Mouse (Mus musculus) heart, postnatal 4 days (tissue): Measurements from ENCODE around the gene Prss48. TPM values are rescaled to one million over a fixed set of nuclear protein-coding genes. Genes with fewer than 3 reads are reported as not detected.
"Not testable (repeated sequence)": the region's sequence is repeated elsewhere in the genome, so short reads cannot be mapped to it uniquely, and the experiment has no call there.

Experiments
- DNase-seq: peaks from one replicate; pipeline ENCODE4 v3.0.0; 2021
- total RNA-seq, 2 experiments: library from RNA; stranded (reverse); gene quantifications; 2 replicates each; pipeline ENCODE4 v1.2.3; 2021

The Prss48 gene
- total RNA-seq, 2 experiments from 2014 or later = not detected

- no peak for DNase-seq
Observed at GRCm38 (mm10) chr3:86002940-86003339, 649 bp upstream of the Prss48 start.

- DNase-seq = no peak
Observed at GRCm38 (mm10) chr3:86001271-86001670, 1.0 kb downstream of the Prss48 start.

- no peak for DNase-seq
Observed at GRCm38 (mm10) chr3:85994645-85995044, 7.6 kb downstream of the Prss48 start.

- DNase-seq = peak; percentile 51
Observed at GRCm38 (mm10) chr3:85993744-85994143, 8.5 kb downstream of the Prss48 start.

- no peak for DNase-seq
Observed at GRCm38 (mm10) chr3:85991802-85992156, 10.5 kb downstream of the Prss48 start.

GRCm38 (mm10) chr3:85991140-85991801 is 11.0 kb downstream of the Prss48 start:
- DNase-seq = no peak

- no peak for DNase-seq
Observed at GRCm38 (mm10) chr3:85987225-85987624, 15.1 kb downstream of the Prss48 start.

- DNase-seq = no peak
Observed at GRCm38 (mm10) chr3:85984537-85984936, 17.8 kb downstream of the Prss48 start.

GRCm38 (mm10) chr3:85981761-85982160 is 20.5 kb downstream of the Prss48 start:
- DNase-seq = not testable (repeated sequence)

GRCm38 (mm10) chr3:85980036-85980435 is 22.3 kb downstream of the Prss48 start:
- DNase-seq = no peak

- no peak for DNase-seq
Observed at GRCm38 (mm10) chr3:85974451-85974850, 27.8 kb downstream of the Prss48 start.

- no peak for DNase-seq
Observed at GRCm38 (mm10) chr3:85973376-85974140, 28.7 kb downstream of the Prss48 start.

- DNase-seq = peak; percentile 11
Observed at GRCm38 (mm10) chr3:85971599-85971975, 30.7 kb downstream of the Prss48 start.

GRCm38 (mm10) chr3:85970742-85971598 is 31.3 kb downstream of the Prss48 start, which contains the start of gene Sh3d19:
Gene Sh3d19, plus strand, starts transcription at chr3:85971109.
- peak; percentile 85 for DNase-seq

- no peak for DNase-seq
Observed at GRCm38 (mm10) chr3:85969040-85969439, 33.3 kb downstream of the Prss48 start.

- no peak for DNase-seq
Observed at GRCm38 (mm10) chr3:85965479-85965878, 36.8 kb downstream of the Prss48 start.

GRCm38 (mm10) chr3:85961134-85961533 is 41.2 kb downstream of the Prss48 start:
- peak; percentile 17 for DNase-seq

- no peak for DNase-seq
Observed at GRCm38 (mm10) chr3:85959669-85960068, 42.6 kb downstream of the Prss48 start.

- DNase-seq = no peak
Observed at GRCm38 (mm10) chr3:85955704-85956103, 46.6 kb downstream of the Prss48 start.

- DNase-seq = no peak
Observed at GRCm38 (mm10) chr3:85955269-85955668, 47.0 kb downstream of the Prss48 start.

GRCm38 (mm10) chr3:85952696-85953283 is 49.5 kb downstream of the Prss48 start:
- DNase-seq = no peak

GRCm38 (mm10) chr3:85950914-85951313 is 51.4 kb downstream of the Prss48 start:
- no peak for DNase-seq
